Mouse (Mus musculus): ENCODE measurements around the gene Gucy1b2.

- no peak for TF ChIP-seq GATA1 (IDR thresholded peaks at IDR 0.05; ENCODE audit: borderline replicate concordance, low read length)
- no peak for TF ChIP-seq TAL1 (conservative IDR thresholded peaks at IDR 0.05; ENCODE audit: low read depth, low read length)
- no peak for TF ChIP-seq CTCF (IDR thresholded peaks at IDR 0.05; ENCODE audit: low read depth, low read length)
- TF ChIP-seq POLR2AphosphoS5 (IDR thresholded peaks at IDR 0.05; ENCODE audit: insufficient replicate concordance, low read depth, low read length) = no peak
- TF ChIP-seq GATA2 (IDR thresholded peaks at IDR 0.05; ENCODE audit: borderline replicate concordance, low read depth, low read length) = no peak
Measured at GRCm38 (mm10) chr14:62353793-62354192, 102.3 kb downstream of the Gucy1b2 start.
